ENCODE assay signal across 8 mouse cellular contexts in genomic region chr11:6474874-6475731, GRCm38 (mm10). TPM values are rescaled to one million over a fixed set of nuclear protein-coding genes. Genes with fewer than 3 reads are reported as not detected.
DNase-seq lines count a peak whose midpoint lies in the region; ATAC-seq and TF ChIP-seq lines count a peak whose summit lies in the region.

No protein-coding gene starts in this region.

- peaks cover 4% of the 10 kb centered on the region; the same call in 1 of the 2 replicates for H3K4me1 ChIP-seq in cortical plate, adult 2 months (ENCODE audit: control insufficient read depth, insufficient read depth, low read length)
- peaks cover 34% of the 10 kb centered on the region for H3K4me1 ChIP-seq in hindbrain, embryonic 16.5 days (ENCODE audit: control insufficient read depth, insufficient read depth, low read depth, low read length)

- DNase-seq in gastrocnemius, adult 8-10 months (ENCODE audit: low spot score in 2 of 2) = peak; percentile 9 to 21
- DNase-seq in left cerebral cortex, postnatal 25 days (ENCODE audit: low spot score in 2 of 2) = peak; percentile 49 to 57
- peak; percentile 62 for DNase-seq in right cerebral cortex, postnatal 10 days (ENCODE audit: low spot score in 2 of 2)
- peak; percentile 49 for DNase-seq in urinary bladder, postnatal 25 days (ENCODE audit: low spot score)

- intact Hi-C loops in left cerebral cortex, postnatal 25 days (cut with DNase I) = loop anchor here (1.0 to 2.0 kb wide), 2 partner anchors 30 to 60 kb away; partner anchors contain the start of genes H2afv and Ppia

- no peak for TF ChIP-seq POLR2A in cortical plate, adult 2 months (IDR thresholded peaks at IDR 0.05; ENCODE audit: extremely low read depth, insufficient read depth, low read length)

- WGBS in hindbrain, embryonic 16.5 days = under 1% methylated on average over 85 of the region's 109 CpGs

- peak overlapping the region; percentile 87 for H3K9ac ChIP-seq in hindbrain, embryonic 16.5 days (ENCODE audit: low read depth, low read length)

- peak overlapping the region; percentile 86 for H3K27ac ChIP-seq in cortical plate, adult 2 months (ENCODE audit: insufficient read depth, low read length)
- peak overlapping the region; percentile 97 for H3K27ac ChIP-seq in hindbrain, embryonic 16.5 days (ENCODE audit: low read depth, low read length)

- no peak for TF ChIP-seq CTCF in cortical plate, adult 2 months (IDR thresholded peaks at IDR 0.05; ENCODE audit: extremely low read depth, insufficient read depth, low read length)

- peak overlapping the region; percentile 82 for H3K4me2 ChIP-seq in hindbrain, embryonic 16.5 days (ENCODE audit: low read length)

- H3K9me3 ChIP-seq in hindbrain, embryonic 16.5 days (ENCODE audit: control insufficient read depth, low read length) = no peaks in the 10 kb centered on the region

- peak; percentile 40 for ATAC-seq in activated CD4-positive, CD25-positive, alpha-beta regulatory T cell, adult 4 months
- peak; percentile 28 for ATAC-seq in hindbrain, embryonic 16.5 days
- ATAC-seq in megakaryocyte progenitor cell, adult 5-6 weeks (replicated peaks; ENCODE audit: poor library complexity) = peak; percentile 46

- peak overlapping the region; percentile 54 for H3K4me3 ChIP-seq in cortical plate, adult 2 months (ENCODE audit: insufficient read depth, low read length)
- H3K4me3 ChIP-seq in hindbrain, embryonic 16.5 days (ENCODE audit: low read length) = peak overlapping the region; percentile 93

- no peaks in the 10 kb centered on the region for H3K27me3 ChIP-seq in hindbrain, embryonic 16.5 days (replicated peaks; ENCODE audit: control insufficient read depth, insufficient read depth, low read length)

- no peaks in the 10 kb centered on the region for H3K36me3 ChIP-seq in hindbrain, embryonic 16.5 days (ENCODE audit: control insufficient read depth, insufficient read depth, low read length)

RNA-seq across cellular contexts. Expression of gene Purb, which starts 0.6 kb away (rescaled TPM):
- 10 to 100 TPM; 20.4 to 21.9 TPM for polyA plus RNA-seq in activated CD4-positive, CD25-positive, alpha-beta regulatory T cell, adult 4 months (2017; shearing (Covaris generic))
- polyA plus RNA-seq in cortical plate, adult 2 months (2012; rRNA removed) = 103 and 109 TPM in 2 replicates
- 10 to 100 TPM; 19.1 to 24.8 (median 19.7) TPM for total RNA-seq in gastrocnemius, adult 8-10 months (2022)
- 11.2 and 11.5 TPM in 2 replicates for polyA plus RNA-seq in hindbrain, embryonic 16.5 days (2015; fragmentation: Nextera tagmentation; extraction: Ambion mirVana)
- total RNA-seq in left cerebral cortex, postnatal 25 days (2021) = 100 to 1,000 TPM; 294 to 301 TPM
- total RNA-seq in megakaryocyte progenitor cell, adult 5-6 weeks (2015) = 51.3 and 53.0 TPM in 2 replicates
- total RNA-seq in megakaryocyte progenitor cell, adult 5-6 weeks (2017) = 38.3 and 40.5 TPM in 2 replicates

RNA-seq across cellular contexts. Expression of gene H2afv, which starts 30.9 kb away (rescaled TPM):
- 100 to 1,000 TPM; 207 to 221 TPM for polyA plus RNA-seq in activated CD4-positive, CD25-positive, alpha-beta regulatory T cell, adult 4 months (2017; shearing (Covaris generic))
- polyA plus RNA-seq in cortical plate, adult 2 months (2012; rRNA removed) = 81.7 and 83.3 TPM in 2 replicates
- 10 to 100 TPM; 47.7 to 58.3 (median 56.0) TPM for total RNA-seq in gastrocnemius, adult 8-10 months (2022)
- 223 and 239 TPM in 2 replicates for polyA plus RNA-seq in hindbrain, embryonic 16.5 days (2015; fragmentation: Nextera tagmentation; extraction: Ambion mirVana)
- 10 to 100 TPM; 32.3 to 32.6 TPM for total RNA-seq in left cerebral cortex, postnatal 25 days (2021)
- 174 and 176 TPM in 2 replicates for total RNA-seq in megakaryocyte progenitor cell, adult 5-6 weeks (2015)
- 134 and 144 TPM in 2 replicates for total RNA-seq in megakaryocyte progenitor cell, adult 5-6 weeks (2017)

RNA-seq across cellular contexts. Expression of gene Myo1g, which starts 45.7 kb away (rescaled TPM):
- polyA plus RNA-seq in activated CD4-positive, CD25-positive, alpha-beta regulatory T cell, adult 4 months (2017; shearing (Covaris generic)) = 100 to 1,000 TPM; 138 to 145 TPM
- 0.75 and 0.87 TPM in 2 replicates for polyA plus RNA-seq in cortical plate, adult 2 months (2012; rRNA removed)
- total RNA-seq in gastrocnemius, adult 8-10 months (2022) = under 1 TPM in 3 of 4 experiments, not detected in 1; 0.17 to 0.88 (median 0.61) TPM
- polyA plus RNA-seq in hindbrain, embryonic 16.5 days (2015; fragmentation: Nextera tagmentation; extraction: Ambion mirVana) = 0.35 and 0.40 TPM in 2 replicates
- total RNA-seq in left cerebral cortex, postnatal 25 days (2021) = 1 to 10 TPM in 1 of 2 experiments, under 1 TPM in 1; 0.32 to 1.3 TPM
- 39.1 and 43.8 TPM in 2 replicates for total RNA-seq in megakaryocyte progenitor cell, adult 5-6 weeks (2015)
- 47.1 and 49.6 TPM in 2 replicates for total RNA-seq in megakaryocyte progenitor cell, adult 5-6 weeks (2017)

RNA-seq across cellular contexts. Expression of gene Ppia, which starts 59.9 kb away (rescaled TPM):
- 1,000 to 10,000 TPM; 2,979 to 3,385 TPM for polyA plus RNA-seq in activated CD4-positive, CD25-positive, alpha-beta regulatory T cell, adult 4 months (2017; shearing (Covaris generic))
- polyA plus RNA-seq in cortical plate, adult 2 months (2012; rRNA removed) = 2,439 and 2,636 TPM in 2 replicates
- total RNA-seq in gastrocnemius, adult 8-10 months (2022) = 100 to 1,000 TPM; 189 to 256 (median 213) TPM
- polyA plus RNA-seq in hindbrain, embryonic 16.5 days (2015; fragmentation: Nextera tagmentation; extraction: Ambion mirVana) = 4,094 and 4,423 TPM in 2 replicates
- 1,000 to 10,000 TPM; 1,922 to 2,079 TPM for total RNA-seq in left cerebral cortex, postnatal 25 days (2021)
- total RNA-seq in megakaryocyte progenitor cell, adult 5-6 weeks (2015) = 5,512 and 5,729 TPM in 2 replicates
- total RNA-seq in megakaryocyte progenitor cell, adult 5-6 weeks (2017) = 1,825 and 2,581 TPM in 2 replicates

Comparison
In these comparisons a context has a peak if more than half of its experiments do, and no peak if none do; other contexts are left out.
1. Peak in every context shown above with its lines: DNase-seq, ATAC-seq, H3K4me3 ChIP-seq and H3K27ac ChIP-seq.
2. RNA of gene Purb, which starts 0.6 kb away (total RNA-seq): 294 to 301 TPM in left cerebral cortex, postnatal 25 days; 38.3 to 53.0 TPM in megakaryocyte progenitor cell, adult 5-6 weeks and 19.1 to 24.8 TPM in gastrocnemius, adult 8-10 months; every median in the first group is over 4 times any median in the second.
3. RNA of gene Myo1g, which starts 45.7 kb away (total RNA-seq): 39.1 to 49.6 TPM in megakaryocyte progenitor cell, adult 5-6 weeks; 0.32 to 1.3 TPM in left cerebral cortex, postnatal 25 days and 0.17 to 0.88 TPM in gastrocnemius, adult 8-10 months; every median in the first group is over 10 times any median in the second.